Mouse (Mus musculus) layer of hippocampus, adult 9-11 months (tissue): ENCODE results near the gene Palm2.

Experiments used
- DNase-seq: peaks from one replicate; pipeline ENCODE4 v3.0.0; 2022

Palm2 gene

DNA sequence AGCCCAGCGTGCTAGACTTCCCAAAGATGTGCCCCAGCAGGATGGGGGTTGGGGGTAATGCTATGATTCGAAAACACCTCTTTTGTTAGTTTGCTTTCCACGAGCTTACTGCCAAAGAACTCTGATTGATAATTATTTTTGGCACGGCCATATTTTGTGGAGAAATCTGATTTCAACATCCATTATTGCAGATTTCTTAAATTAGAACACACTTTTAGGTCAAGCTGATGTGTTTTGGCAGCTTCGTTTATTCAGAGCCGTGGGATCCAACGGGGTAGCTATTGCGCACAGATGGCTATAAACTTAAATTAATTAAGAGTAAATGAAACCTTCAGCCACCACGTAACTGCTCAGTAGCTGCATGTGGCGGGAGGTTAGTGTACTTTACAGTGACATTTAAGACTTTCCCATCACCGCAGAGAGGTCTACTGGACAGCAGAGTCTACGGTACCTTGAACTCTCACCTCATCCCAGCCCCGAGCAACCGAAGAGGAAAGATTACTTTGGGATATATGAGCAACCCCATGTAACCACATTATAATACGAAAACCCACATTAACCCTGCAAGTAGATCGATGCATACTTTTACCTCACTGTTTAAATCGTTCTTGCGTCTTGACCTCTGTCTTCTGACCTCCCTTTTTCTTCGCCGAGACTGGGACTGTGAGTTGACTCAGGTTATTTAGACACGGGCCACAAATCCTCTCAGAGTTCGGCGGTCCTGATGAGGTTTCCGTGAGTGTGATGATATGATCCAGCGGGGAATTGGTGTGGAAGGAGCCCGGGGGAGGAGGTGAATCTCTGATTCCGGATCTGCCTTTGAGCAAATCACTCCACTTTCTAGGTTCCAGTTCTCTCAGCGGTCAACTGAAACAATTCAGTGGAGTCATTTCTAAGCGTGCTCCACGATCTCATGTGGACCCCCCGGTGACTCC lies 80.2 kb downstream of the Palm2 start:
- no peak for DNase-seq

DNA sequence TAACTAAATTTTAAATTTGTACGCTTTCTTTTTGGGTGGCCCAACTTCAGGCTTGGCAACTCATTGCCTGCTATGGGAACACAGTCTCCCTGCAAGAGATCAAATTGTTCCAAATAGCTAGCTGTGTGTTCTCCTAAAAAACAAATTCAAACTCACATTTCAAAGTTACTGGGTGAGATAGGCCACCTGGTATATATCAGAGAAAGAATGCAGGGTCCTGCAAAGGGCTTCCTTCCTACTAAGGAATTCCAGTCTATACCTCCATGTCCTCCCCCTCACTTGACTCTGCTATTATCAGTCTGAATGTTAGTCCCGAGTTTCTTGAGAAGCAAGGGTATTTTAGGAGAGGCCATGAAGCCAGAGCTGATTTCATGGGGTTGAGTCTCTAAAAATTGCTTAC lies 81.3 kb downstream of the Palm2 start:
- no peak for DNase-seq

DNA sequence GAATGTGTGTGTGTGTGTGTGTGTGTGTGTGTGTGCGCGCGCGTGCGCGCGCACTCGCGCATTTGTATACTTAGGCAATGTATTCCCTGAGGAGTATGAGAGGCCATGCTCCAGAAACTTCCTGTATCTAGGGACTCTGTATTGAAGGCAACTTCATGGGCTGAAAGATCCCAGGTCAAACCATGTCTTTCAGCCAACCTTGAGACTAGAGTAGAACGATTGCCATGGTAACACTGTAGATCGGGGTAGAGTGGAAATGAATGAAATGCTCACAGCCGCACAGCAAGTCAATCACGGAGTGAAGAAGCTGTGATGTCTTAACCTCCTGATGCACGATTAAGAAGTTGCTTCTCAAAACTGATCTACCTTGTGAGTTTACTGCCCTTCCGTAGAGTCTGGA lies 89.4 kb downstream of the Palm2 start:
- DNase-seq: no peak

DNA sequence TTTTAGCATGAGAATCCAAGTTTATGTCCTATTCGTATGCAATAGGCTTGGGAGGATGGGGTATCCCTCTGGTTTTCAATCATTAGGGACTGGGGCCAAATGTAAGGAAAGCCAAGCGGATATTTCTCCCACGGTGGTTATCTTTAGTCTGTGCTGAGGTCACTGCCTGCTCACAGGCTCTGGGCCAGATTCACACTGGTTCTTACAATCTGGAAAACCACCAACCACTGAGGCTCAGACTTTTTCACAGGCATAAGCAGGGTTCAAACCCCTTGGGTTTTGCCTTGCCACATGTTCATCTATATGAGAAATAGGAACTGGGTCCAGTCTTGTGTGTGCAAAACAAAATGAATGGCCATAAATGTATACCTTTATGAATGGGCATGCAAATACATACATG lies 90.4 kb downstream of the Palm2 start:
- DNase-seq: no peak

DNA sequence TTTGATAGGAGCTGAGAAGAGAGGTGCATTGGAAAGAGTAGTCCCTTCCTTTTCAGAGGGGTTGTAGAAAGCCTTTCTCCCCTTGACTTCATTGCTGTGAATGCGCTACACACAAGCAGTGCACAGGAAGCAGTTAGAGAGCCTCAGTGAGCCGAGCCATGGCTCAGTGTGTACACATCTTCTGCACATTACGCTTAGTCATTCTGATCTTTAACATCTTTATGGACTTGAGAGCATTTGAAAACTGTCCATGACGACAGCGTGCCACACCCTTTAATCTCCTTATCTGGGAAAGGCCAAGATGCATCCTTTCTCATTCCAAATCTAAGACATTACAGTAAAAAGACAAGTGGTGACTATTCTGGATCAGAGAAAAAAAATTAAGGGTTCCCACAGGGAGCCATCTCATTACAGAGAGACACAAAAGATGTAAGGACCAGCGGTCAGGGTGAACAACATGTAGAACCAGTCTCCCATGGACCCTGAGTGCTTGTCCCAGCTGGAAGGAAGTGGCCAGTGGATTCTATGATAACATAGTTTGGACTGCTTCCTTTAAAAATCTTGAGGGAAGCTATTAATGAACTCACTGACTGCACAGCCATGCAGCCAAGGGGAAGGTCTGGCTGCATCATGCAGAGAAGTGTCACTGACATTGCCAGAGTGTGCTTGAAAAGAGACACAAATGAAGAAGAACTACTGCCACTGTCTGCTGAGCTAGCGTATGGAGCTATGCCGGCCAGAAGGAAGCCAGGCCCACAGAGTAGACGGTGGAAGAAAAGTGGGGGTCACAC lies 91.4 kb downstream of the Palm2 start:
- DNase-seq: no peak

DNA sequence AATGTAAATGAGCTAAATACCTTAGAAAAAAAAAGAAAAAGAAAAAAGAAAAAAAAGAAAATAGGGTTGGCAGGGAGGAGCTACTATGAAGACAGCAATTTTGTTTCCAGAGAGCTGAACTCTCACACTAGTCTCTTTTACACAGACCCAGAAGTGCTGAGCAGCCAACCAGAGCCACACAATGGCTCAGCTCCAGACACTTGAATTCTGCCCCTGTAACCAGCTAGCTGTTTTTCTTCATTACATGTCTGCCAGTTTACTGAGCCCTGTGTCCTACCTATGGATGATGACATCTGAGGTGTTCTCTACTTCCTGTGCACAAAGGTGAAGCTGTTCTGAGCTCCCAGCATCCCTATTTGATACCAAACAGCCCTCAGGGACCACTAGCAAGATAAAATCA lies 94.2 kb downstream of the Palm2 start:
- DNase-seq: no peak

DNA sequence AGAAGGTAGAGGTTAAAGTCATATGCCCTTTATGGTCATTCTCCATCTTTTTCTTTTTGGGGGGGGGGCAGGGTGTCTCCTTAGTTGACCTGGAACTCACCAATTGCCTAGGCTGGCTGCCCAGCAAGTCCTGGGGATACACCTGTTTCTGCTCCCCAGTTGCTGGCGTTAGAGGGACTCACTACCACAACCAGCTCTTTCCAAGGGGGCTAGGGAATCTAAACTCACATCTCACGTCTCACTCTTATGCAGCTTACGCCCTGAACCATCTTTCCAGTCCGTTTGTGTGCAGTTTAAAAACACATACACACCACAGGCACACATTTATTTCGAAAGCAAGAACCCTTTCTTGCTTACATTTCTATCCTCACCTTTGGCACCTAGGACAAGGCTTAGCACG lies 99.6 kb downstream of the Palm2 start:
- DNase-seq: no peak

DNA sequence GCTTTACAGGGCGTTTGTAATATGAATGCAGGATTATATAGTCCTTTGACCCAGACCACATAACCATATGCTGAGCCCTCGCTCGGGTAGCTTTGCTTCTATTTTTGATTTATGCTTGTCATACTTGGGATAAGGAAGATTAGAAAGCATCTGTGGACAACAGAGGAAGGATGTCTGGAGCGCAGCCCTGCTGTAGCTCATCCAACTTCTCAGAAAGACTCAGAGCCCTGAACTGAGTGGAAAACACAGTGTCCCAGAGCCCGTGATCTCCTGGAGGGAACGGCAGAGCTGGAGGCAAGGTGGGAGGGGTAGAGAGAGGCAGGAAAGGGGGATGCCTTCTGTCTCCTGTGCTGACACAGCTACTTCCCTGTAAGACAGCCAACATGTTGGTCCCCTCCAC lies 100.2 kb downstream of the Palm2 start:
- no peak for DNase-seq

DNA sequence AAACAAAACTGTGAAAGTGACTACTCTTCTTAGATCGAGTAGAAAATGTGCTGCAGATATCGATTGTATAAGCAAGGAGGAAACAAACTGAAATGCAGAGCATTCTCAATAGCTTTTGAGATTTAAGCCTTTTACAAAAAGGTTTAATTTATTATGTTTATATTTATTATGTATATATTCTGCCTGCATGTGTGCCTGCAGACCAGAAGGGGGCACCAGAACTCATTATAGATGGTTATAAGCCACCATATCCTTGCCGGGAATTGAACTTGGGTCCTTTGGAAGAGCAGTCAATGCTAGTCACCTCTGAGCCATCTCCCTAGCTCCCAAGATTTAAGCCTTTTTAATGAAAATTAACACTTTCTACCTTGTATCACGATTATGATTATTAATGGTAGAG lies 101.0 kb downstream of the Palm2 start:
- DNase-seq: no peak

DNA sequence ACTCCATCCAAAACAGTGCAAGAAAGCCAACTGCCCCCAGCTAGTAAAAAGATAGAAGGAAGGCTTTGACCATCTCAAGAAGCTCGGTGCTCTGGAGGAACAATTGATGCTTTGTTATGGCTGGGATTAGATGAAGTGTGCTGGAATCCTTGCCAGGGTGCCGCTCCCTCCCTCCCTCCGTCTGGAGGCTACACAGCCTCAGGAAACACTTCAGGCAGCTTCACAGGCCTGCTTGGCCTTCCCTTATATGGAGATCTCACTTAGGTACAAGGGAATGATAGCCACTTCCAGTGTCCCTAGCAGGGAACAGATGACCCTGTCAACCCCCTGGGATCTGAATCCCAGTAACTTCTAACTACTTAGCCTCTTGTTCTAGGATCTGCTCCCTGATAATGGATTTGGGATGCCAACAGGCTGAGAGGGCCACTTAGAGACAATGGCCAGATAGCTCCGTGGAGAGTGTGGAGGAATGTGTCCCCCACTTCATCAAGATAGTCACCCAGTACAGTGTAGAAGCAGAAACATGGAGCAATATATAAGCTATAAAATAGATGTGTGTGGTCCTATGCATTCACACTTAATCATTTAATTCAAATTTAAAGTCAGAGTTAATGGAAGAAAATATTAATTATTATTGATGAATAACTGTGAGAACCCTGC lies 104.1 kb downstream of the Palm2 start:
- no peak for DNase-seq

DNA sequence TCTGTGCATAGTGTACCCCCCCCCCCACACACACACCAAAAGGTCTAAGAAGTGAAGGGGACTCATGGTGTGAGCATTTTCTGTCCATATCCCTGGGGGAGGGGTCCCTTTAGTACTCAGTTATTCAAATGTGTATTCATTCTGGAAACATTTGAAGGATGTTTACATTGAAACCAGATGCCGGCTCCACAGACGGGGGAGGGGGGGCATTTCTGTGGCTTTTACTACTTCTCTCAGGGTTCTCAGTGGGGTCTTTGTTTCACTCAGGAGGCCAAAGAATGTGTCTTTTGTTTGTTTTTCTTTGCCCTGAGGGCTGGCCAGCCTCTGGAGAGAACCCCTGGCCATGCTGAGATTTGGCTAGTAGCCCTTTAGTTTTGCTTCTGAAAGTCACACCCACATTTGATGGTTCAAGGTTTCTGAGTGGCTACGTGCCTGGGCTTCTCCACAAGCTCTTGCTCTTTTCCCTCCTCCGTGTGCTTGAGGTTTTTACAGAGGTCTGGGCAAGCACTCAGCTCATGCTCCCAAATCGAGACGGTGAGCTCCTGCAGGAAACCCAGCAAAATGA lies 109.7 kb downstream of the Palm2 start:
- peak; percentile 29 for DNase-seq

DNA sequence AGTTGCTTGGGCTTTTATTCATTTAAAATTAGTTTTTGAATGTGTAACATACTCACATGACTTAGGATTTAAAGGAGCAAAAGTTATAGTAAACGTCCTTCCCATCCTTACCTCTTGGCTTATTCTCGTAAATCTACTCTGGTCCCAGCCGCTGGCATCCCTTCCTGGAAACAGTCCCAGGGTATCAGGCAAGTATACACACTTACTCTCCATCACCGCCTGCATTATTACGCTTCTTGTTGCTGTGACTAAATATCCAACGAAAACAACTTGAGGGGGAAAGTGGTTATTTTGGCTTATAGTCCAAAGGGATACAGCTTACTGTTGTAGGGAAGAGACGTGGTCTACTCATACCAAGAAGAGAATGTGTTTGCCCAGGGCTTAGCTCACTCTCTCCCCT lies 113.7 kb downstream of the Palm2 start:
- no peak for DNase-seq

DNA sequence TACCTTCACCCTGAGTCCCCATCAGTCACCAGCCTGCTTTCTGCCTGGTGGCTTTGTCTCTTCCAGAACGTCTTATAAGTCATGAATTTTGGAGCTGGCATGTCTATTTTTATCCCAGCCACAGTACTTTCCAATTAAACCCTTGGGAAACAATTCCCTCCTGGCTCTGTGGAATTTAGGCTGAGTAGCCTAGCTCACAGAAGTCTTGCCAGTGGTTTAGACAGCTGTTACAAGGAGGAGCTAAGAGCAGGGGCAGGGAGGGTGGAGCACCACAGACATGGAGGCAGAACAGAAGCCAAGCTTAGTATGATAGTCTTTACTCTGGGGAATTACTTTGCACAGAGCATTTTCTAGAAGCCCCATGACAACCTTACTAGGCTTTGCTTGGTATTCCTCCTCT lies 116.2 kb downstream of the Palm2 start:
- DNase-seq: no peak

DNA sequence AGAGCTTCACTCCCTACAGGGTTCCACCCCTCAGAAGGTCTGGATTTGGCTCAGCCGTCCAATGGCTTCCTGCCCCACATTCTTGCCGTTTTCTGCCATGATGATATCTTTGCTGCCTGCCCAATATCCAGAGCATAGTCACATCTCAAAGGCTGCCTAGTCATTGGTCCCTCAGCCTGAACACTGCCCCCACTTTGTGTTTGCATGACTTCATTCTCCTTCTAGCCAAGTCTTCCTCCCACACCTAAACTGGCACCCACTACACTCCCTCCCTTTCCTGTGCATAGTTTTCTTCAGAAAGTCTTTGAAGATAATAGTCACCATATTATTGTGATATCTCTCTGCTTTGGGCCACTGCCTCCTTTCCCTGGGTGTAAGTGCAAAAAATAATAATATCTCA lies 123.1 kb downstream of the Palm2 start:
- DNase-seq: no peak

DNA sequence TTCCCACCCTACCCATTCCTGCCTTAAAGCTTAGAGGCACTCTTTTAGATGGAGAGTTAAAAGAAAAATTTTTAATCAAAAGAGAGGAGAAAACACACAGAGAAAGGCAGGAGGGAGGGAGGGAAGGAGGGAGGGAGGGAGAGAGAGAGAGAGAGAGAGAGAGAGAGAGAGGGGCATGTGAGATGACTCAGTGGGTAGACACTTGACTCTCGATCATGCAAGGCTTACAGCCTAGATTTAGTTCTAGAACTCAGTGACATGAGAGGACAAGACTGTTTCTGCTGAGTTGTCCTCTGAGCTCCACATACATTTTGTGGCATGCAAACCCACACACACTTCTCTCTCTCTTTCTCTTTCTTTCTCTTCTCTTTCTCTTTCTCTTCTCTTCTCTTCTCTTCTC lies 125.4 kb downstream of the Palm2 start:
- no peak for DNase-seq

DNA sequence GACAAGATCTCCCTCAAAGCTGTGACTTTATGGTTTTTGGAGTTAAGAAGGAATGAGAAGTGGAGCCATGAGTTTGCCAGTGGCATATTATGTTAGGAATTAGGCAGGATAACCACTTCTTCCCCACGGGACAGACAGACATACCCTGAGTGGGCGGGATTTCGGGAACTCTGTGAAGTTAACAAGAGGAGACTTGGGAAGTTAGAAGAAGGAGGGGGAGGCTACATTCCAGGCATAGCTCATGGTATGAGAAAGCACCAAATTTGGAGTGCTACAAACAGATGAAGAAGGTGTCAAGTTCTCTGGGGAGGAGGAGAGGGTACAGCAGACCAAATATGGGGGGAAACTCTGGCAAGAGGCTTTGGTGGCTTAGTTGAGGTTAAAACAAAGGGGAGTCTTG lies 126.0 kb downstream of the Palm2 start:
- DNase-seq: no peak

DNA sequence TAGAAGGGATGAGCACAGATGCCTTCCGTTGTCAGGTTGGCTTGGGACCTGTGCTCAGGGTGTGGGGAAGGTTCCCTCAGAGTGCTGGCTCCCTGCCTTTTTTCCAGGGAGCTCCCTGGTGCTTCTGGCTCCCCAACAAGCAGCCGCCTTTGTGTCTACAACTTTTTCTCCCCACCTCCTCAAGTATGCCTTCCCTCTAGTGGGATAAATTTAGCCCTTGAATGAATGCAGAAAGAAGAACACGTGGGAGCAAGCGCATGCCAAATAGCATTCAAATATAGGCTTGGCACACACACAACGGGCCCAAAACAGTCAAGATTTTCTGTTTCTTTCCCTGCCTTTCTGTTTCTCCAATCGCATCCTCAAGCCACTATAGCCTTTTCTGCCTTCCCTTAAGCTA lies 127.0 kb downstream of the Palm2 start:
- peak; percentile 61 for DNase-seq

DNA sequence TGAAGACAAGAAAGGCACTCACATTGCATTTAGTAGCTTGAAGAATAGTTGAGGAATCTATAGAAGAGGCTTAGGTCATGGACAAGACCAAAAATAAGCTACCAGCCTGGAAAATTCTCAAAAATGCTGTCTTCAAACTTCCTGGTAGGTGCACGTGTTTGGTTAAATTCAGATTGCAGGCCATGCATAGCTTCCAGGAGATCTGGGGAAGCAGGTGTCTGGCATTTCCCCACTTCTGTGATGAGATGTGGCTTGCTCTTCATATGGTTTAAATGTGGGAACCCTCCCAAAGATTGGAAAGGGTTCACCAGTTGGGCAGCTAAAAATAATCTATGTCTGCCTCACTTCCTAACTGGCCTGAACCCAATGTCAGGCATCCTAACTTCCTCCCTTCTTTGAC lies 131.2 kb downstream of the Palm2 start:
- no peak for DNase-seq

DNA sequence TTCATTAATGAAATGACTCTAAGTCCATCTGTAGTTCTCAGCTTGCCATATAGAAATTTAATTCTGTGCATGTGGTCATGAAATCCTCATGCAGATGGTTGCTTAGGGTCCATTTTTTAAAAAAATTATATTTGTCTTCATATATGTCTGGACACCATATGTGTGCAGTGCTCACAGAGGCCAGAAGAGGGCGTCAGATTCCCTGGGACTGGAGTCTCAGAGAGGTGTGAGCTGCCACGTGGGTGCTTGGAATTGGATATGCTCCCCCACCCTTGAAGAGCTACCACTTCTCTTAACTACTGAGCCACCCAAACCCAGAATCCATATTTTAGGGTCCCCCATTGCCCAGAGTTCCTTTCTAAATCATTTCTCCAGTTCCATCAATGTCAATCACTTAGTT lies 131.8 kb downstream of the Palm2 start:
- DNase-seq: no peak

DNA sequence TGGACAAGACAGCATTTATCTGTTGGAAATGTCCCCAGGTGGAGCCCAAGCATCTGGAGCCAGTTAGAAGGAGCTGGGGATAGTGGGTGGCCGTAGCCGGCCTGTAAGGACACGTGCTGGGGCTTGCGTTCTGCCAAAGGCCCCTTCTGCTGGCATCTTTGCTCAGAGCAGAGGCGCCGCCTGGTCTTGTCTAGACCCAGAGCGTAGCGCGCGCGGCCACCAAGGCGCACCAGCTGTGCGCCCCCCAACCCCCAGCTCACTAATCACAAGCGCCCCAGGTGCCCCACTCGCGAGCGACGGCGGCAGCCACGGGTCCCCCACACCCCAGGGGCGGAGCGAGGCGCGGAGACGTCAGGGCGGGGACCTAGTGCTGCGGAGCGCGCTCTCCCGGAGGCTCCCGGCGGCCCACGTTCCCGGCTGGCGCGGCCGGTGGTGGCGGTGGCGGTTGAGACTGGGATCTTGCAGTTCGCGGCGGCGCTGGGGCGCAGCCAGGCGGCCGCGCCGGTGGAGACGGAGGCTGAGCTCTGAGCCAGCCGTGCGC lies 133.7 kb downstream of the Palm2 start, which contains the start of gene Pakap:
TSS of gene Pakap (plus strand) at position 514 of the 541 bp plus-strand sequence.
- DNase-seq: peak; percentile 53

DNA sequence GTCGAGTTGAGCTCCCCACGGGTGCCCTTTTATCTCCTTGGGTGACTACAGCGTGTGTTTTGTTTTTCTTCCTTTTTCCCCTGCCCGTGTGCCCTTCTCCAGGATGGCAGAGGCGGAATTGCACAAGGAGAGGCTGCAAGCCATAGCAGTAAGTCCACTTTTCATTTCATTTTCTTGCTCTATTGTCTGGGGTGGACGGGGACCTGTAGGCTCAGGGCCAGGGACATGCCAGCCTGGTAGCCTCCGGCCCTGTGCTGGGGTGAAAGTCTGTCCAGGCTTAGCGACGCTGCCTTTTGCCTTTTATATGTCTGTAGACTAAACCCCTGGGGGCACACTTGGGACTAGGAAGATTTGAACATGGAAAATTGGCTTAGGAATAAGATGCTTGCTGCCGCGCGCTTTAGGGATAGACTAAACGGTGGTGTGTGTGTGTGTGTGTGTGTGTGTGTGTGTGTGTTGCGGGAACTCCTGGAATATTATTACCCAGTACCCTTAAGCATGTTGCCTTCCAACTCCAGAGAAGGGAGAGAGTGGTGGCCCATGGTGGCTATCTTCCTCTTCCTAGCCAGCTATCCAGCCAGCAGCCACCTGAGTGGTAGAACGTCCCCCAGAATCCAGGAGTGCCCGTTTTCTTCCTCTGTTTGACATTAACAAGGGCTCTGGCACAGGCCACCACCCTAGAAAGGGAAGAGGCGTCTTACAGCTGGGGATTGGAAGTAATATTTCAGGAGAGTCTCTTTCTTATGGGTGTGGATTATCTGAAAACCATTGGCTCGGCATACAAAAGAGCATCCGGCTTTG lies 134.4 kb downstream of the Palm2 start:
- no peak for DNase-seq

DNA sequence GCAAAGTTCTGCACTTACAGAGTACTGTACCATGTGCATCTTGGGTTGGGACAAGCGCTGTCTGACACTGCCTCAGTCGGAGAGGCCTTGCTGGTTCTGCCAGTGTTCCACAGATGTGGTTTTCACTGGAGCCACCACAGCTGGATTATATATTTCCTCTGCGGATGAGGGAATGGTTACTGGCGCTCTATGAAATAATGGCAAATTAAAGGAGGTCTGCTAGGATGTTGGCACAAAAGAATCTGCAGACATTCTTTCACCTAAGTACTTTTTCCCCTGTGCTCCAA lies 135.0 kb downstream of the Palm2 start:
- no peak for DNase-seq
